Mouse (Mus musculus) heart, adult 2 months (tissue): Measurements from ENCODE around the gene Micu1.

ENCODE experiments used
- CTCF ChIP-seq: fragments of 200-600 bp; IDR thresholded peaks from 2 replicates; pipeline ENCODE4 v1.8.1; 2022; ENCODE audit warnings: antibody characterized with exemption, mild to moderate bottlenecking, moderate library complexity
- EP300 ChIP-seq: fragments of 200-500 bp; IDR thresholded peaks from 2 replicates; pipeline ENCODE4 v1.6.1; 2011; ENCODE audit warnings: low read depth, low read length, control low read depth; ENCODE audit not compliant: insufficient read depth

GRCm38 (mm10) chr10:59880029-59880386, 177.7 kb downstream of the Micu1 start:
- TF ChIP-seq EP300 (0 out of 2 replicates have a peak, but pooled peaks have one; percentile 12), CTCF (no peak)
